Mouse (Mus musculus): ENCODE results near the gene Gns.

DNA sequence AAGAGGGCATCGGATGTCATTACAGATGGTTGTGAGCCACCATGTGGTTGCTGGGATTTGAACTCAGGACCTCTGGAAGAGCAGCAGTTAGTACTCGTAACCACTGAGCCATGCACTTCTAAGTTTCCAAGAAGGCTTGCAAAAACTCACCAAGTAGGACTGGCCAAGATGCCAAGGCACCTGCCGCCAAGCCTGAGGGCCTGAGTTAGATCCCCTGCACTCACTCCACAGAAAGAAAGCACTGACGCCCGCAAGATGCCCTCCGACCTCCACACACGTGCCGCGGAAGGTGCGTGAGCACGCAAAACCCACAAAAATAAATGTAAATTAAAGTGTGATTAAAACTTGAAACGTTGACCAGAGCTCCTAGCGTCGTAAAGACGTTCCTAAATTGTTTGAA, 584 bp upstream of the Gns start:
- TF ChIP-seq CTCF (IDR thresholded peaks at IDR 0.05; ENCODE audit: low read depth) (no peak), EP300 (optimal IDR thresholded peaks at IDR 0.05) (no peak)
